Mouse (Mus musculus) stomach, embryonic 14.5 days (tissue): ENCODE results near the gene Enah. TPM values are rescaled to one million over a fixed set of nuclear protein-coding genes. Genes with fewer than 3 reads are reported as not detected.

Experiments used
- ATAC-seq: fragments of 200-750 bp; cut with Nextera tagmentation; 2 replicates; pipeline ENCODE4 v1.8.0; 2017; ENCODE audit warnings: low read depth, moderate TSS enrichment; ENCODE audit not compliant: insufficient number of reproducible peaks, insufficient read depth, low FRiP score
- H3K27ac ChIP-seq: fragments of 300-500 bp; sonication (generic); 2 replicates; pipeline ENCODE4 v1.5.1; 2014; ENCODE audit warnings: mild to moderate bottlenecking, low read length, moderate library complexity, mixed read lengths
- H3K27me3 ChIP-seq: fragments of 300-500 bp; sonication (generic); 2 replicates; pipeline ENCODE4 v1.6.1; 2014; ENCODE audit warnings: low read length, control low read depth, mixed read lengths; ENCODE audit not compliant: control insufficient read depth, insufficient read depth
- H3K36me3 ChIP-seq: fragments of 300-500 bp; sonication (generic); 2 replicates; pipeline ENCODE4 v1.6.1; 2014; ENCODE audit warnings: mild to moderate bottlenecking, control low read depth, low read length, moderate library complexity, mixed read lengths; ENCODE audit not compliant: control insufficient read depth, insufficient read depth
- H3K4me1 ChIP-seq: fragments of 300-500 bp; sonication (generic); 2 replicates; pipeline ENCODE4 v1.6.1; 2014; ENCODE audit warnings: low read length, control low read depth, mixed read lengths; ENCODE audit not compliant: control insufficient read depth, insufficient read depth
- H3K4me2 ChIP-seq: fragments of 300-500 bp; sonication (generic); replicated peaks from 2 replicates; pipeline ENCODE4 v1.6.1; 2014; ENCODE audit warnings: low read depth, low read length, control low read depth
- H3K4me3 ChIP-seq: fragments of 300-500 bp; sonication (generic); 2 replicates; pipeline ENCODE4 v1.5.1; 2014; ENCODE audit warnings: low read depth, low read length, control low read depth
- H3K9ac ChIP-seq: fragments of 300-500 bp; sonication (generic); replicated peaks from 2 replicates; pipeline ENCODE4 v1.6.1; 2014; ENCODE audit warnings: low read depth, mild to moderate bottlenecking, control low read depth, low read length, moderate library complexity, mixed read lengths
- H3K9me3 ChIP-seq: fragments of 300-500 bp; sonication (generic); 2 replicates; pipeline ENCODE4 v1.6.1; 2016; ENCODE audit warnings: low read depth, low read length, control low read depth; ENCODE audit not compliant: control insufficient read depth
- WGBS: fragments of 180-500 bp; shearing (Covaris S2); extraction: QIAGEN DNeasy Blood & Tissue Kit; methylation state at CpG from one replicate; pipeline ENCODE4 v1.1.7; 2014; 5-methylcytosine and 5-hydroxymethylcytosine counted together
- polyA plus RNA-seq: library from polyadenylated mRNA; unstranded; fragments of >200 nt; fragmentation: Nextera tagmentation; extraction: Ambion mirVana; gene quantifications from 2 replicates; pipeline ENCODE4 v1.2.1, GENCODE M21; 2014

Enah gene
- polyA plus RNA-seq, 1 experiment from 2014 or later, result 39.2 TPM

DNA sequence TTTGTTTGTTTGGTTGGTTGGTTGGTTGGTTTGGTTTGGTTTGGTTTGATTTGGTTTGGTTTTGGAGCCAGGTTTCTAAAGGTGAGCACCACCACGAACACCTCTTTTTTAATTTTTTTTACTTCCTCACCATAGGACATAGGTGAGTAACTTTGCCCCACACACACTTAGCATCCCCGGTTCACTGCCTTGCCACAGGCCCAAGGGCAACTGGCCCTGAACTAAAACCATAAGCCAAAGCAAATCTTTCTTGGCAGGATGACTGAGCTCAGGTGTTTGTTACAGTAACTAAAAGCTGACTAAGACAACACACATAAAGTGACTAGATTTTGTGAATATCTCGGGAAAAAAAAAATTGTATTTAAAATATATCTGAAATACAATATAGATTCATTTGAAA is 172.4 kb downstream of the Enah start:
- ATAC-seq, result no peak
- Histone ChIP-seq H3K4me2 (no peak overlapping the region), H3K4me1 (0 out of 2 replicates have a peak, but pooled peaks cover 4% of the 10 kb centered on the region), H3K9ac (no peak overlapping the region), H3K36me3 (no peaks in the 10 kb centered on the region), H3K4me3 (no peak overlapping the region), H3K27me3 (no peaks in the 10 kb centered on the region), H3K27ac (no peak overlapping the region), H3K9me3 (no peaks in the 10 kb centered on the region)
- 87% methylated on average over 3 of the region's 3 CpGs for WGBS

Other genes with a start within 250 kb of the Enah start
- 126 and 131 TPM in 2 replicates for gene Lbr, start 176.9 kb downstream of the Enah start, polyA plus RNA-seq
- 145 and 153 TPM in 2 replicates for gene Srp9, start 104.7 kb upstream of the Enah start, polyA plus RNA-seq
- not detected in 2 replicates for gene Vmn1r1, start 144.5 kb upstream of the Enah start, polyA plus RNA-seq